Mouse (Mus musculus): ENCODE data around the gene Myo1d.
A peak's percentile ranks its signal among the peaks of the same experiment; 100 is the strongest.

The Myo1d gene

GRCm38 (mm10) chr11:80550264-80550663 is 229.6 kb downstream of the Myo1d start:
- no peak for DNase-seq (ENCODE audit: low read depth, low spot score)

- no peak for DNase-seq (ENCODE audit: low read depth, low spot score)
Observed at GRCm38 (mm10) chr11:80549854-80550253, 230.0 kb downstream of the Myo1d start.

GRCm38 (mm10) chr11:80546233-80546632 is 233.6 kb downstream of the Myo1d start:
- no peak for DNase-seq (ENCODE audit: low read depth, low spot score)

- peak; percentile 17 for DNase-seq (ENCODE audit: low read depth, low spot score)
Observed at GRCm38 (mm10) chr11:80539056-80539455, 240.8 kb downstream of the Myo1d start.

DNA sequence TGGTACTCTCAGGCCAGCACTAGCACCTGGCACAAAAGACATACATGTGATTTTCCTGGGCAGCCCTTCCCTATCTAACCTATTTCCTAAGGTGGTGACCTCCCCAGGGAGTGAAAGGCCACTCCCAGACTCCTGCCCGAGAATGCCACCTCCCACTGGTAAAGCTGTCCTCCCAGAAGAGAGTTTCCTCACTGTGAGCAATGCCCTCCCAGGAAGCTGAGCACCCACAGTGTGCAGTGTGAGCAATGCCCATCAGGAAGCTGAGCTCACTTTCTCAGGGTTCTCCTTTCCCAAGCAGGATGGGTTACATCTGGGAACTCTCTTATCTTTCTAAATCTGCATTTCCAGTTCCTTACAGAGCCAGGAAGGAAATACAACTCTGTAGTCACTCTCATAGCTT is 246.9 kb downstream of the Myo1d start:
- no peak for DNase-seq (ENCODE audit: low read depth, low spot score)

- DNase-seq (ENCODE audit: low read depth, low spot score): no peak
Observed at GRCm38 (mm10) chr11:80529149-80529548, 250.7 kb downstream of the Myo1d start.

DNA sequence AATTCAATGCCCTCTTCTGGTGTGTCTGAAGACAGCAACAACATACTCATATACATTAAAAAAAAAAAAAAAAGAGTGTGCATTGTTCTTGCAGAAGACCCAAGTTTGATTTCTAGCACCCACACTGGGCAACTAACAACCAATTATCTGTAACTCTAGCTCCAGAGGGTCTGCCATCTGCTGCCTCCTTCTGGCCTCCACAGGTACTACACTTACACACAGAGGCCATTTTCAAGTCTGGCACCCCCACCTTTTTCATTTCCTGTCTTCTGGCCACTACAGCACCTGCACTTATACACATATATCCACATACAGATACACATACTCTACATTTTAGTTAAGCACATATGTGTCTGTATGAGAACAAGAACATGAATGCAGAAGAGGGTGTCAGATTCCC is 252.1 kb downstream of the Myo1d start:
- DNase-seq (ENCODE audit: low read depth, low spot score): peak; percentile 45

- no peak for DNase-seq (ENCODE audit: low read depth, low spot score)
Observed at GRCm38 (mm10) chr11:80524213-80524612, 255.6 kb downstream of the Myo1d start.

DNA sequence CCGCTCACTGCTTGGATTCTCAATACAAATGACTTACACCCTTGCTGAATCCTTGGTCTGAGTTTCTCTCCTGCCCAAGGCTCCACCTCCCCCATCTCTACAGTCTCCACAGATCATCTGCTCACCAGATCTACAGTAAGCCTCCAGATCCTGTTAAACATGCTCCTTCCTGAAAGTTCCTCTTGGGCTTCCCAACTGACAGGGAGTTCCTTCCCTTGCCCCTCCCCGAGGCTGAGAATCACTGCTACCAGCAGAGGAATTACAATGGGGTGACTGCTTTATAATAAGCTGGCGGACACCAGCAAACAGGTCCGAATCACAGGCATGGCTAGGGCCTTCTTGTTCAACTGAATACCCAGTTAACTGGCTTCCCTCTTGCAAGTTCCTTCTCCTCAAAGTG is 256.4 kb downstream of the Myo1d start:
- no peak for DNase-seq (ENCODE audit: low read depth, low spot score)

DNA sequence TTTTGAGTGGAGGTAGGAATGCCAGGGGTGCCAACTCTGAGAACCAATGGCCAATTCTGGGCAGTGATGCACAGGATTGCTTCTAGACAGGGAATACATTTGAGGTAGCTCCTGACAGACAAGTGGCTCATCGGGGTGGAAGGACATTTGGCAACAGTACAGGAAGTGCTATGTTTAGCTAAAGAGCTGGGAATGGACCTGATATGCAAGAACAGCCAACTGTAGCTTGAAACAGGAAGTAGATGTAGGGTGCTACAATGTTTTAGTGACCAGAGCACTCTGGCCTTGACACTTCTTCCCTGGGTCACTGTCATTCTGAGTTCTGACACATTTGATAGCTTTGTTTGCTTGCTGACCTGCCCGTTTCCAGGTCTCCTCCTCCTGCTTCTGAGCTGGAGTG is 257.0 kb downstream of the Myo1d start:
- DNase-seq (ENCODE audit: low read depth, low spot score): no peak

DNA sequence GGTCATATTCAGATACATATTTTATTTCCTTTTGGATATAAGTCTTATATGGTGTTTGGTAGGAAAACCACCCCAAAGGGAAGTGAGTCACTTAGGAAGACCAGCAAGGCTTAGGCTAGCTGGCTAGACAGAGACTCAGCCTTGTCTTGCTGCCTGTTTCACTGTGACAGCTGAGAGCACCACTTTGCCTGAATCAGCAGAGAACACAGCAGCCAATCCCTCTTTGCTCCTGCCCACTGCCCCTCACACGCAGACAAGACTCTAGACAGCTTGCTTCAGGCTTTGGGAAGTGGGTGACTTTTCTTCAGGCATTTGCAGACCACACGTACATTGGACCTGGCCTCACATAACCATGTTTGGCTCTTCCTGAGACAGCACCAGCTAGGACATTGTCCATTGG is 258.7 kb downstream of the Myo1d start:
- DNase-seq (ENCODE audit: low read depth, low spot score): no peak

DNA sequence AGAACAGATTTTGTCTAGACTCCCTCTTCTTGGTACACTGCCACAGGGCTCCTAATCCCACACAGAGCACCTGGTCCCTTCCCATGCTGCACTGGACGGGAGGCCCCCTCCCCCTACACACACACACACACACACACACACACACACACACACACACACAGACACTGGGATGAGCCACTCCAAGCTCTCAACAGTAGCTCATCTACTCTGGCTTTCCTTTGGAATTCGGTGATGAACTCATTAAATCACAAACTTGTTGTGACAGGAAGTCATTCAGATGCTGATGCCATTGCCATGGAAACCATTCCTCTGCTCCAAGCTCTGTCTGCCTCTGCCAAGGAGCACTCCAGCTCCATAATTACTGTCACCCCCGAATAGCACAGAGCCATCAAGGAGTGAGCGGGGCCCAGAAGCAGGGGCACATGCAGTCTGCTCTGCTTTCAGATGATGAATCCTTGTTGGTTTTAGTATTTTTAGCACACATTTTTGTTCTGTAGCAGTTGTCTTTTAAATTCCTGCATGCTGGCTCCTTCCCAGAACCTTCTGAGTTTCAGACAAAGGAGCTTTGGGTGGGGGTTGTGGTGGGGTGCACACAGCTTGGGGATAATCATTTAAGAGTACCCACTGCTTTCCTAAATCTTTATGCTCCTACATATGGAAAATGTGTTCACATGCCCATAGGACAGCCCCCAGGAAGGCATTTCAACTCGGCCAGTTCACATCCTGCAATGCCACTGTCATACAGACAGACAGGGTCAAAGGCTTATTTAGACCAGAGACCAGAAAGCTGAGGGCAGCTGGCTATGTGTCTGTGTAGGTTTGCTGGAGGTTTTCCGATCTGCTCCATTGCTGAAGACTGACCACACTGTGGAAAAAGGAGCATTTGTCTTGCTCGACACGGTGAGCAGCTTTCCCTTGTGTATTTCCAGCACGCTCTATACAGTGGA is 261.1 kb downstream of the Myo1d start:
- DNase-seq (ENCODE audit: low read depth, low spot score): peak; percentile 91

GRCm38 (mm10) chr11:80515895-80516294 is 263.9 kb downstream of the Myo1d start:
- DNase-seq (ENCODE audit: low read depth, low spot score): no peak

DNA sequence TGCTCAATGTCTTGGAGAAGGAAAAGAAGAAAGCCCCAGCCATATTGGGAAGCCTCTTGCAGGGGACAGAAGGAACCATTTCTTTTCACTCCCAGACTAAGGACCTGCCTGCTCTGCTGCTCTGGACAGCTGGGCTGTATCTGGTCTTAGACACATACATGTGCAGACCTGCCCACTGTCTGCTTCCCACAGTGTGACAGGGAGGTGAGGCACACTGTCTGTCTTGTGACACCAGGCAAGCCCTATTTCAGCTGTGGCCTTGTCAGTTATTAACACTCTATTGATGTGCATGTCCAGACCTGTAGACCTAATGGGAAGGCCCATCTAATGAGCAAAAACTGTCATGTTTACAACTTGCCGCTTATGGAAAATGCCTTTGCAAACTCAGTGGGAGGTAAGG is 264.5 kb downstream of the Myo1d start:
- no peak for DNase-seq (ENCODE audit: low read depth, low spot score)

DNA sequence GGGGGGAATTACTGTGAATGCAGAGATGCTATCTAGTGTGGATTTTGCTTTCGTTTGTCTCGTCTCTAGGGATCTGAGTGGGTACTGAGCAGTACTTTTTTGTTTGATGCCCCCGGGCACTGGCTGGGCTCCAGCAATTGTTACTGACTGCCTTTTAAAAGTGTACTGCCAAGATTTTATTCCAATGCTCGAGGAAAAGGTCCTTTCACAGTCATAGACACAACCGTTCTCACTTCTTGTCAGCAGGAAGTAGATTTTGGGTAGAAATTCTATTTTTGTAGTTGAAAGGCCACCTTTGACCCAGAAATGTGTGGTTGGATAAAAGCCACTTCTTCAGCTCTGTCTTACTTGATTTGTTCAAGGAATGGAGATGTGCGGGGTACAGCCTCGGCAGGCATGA is 266.0 kb downstream of the Myo1d start:
- DNase-seq (ENCODE audit: low read depth, low spot score): no peak

DNA sequence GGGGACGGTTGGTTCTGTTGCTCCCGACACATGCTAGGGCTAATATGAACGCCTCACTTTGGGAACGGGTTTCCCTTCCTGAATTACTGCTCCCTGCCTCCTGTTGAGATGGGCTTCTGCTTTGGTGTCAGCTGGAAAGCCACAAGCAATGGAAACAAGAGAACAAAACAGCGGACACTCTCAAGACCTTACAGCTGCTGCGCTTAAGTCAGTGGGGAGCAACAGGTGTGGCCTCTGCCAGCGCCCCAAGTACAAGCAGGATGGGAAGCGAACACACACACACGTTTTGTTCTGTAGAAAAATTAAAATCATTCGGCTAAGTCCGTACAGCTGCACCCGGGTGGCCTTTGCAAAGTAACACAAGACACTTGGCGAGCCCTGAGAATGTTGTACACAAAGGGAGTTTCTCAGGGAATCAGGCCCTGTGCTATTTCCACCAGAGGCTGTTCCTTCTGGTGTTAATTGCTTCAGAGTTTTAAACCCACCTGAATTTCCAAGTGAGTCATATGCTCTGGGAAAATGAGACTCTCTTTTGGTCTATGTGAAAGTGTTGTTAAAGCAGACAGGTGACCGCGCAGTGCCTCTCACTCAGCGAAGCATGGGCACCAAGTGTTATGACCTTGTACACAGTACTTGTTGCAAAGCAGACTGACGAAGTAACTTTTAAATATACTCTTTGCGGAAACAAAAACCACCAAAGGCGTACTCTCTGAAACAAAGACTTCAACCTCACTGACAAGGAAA is 267.3 kb downstream of the Myo1d start:
- DNase-seq (ENCODE audit: low read depth, low spot score): no peak

DNA sequence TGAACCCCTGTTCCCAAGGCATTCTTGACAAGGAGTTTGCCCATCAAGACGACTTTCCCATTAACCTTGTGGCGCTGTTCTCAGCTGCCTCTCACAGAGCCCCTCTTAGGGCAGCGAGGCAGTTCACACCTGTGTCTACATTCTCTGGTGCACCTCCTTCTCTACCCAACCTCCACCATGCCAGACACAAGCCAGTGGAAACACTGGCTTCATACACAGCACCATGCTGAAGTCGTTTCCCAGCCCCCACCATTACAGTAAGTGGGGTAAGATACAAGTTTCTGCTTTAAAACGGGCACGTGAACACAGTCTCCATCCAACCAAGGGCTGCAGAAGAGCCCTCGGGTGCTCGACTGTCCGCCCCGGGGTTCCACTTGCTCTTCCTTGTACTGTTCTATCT is 269.7 kb downstream of the Myo1d start:
- DNase-seq (ENCODE audit: low read depth, low spot score): no peak

GRCm38 (mm10) chr11:80509176-80509506 is 270.7 kb downstream of the Myo1d start:
- no peak for DNase-seq (ENCODE audit: low read depth, low spot score)

DNA sequence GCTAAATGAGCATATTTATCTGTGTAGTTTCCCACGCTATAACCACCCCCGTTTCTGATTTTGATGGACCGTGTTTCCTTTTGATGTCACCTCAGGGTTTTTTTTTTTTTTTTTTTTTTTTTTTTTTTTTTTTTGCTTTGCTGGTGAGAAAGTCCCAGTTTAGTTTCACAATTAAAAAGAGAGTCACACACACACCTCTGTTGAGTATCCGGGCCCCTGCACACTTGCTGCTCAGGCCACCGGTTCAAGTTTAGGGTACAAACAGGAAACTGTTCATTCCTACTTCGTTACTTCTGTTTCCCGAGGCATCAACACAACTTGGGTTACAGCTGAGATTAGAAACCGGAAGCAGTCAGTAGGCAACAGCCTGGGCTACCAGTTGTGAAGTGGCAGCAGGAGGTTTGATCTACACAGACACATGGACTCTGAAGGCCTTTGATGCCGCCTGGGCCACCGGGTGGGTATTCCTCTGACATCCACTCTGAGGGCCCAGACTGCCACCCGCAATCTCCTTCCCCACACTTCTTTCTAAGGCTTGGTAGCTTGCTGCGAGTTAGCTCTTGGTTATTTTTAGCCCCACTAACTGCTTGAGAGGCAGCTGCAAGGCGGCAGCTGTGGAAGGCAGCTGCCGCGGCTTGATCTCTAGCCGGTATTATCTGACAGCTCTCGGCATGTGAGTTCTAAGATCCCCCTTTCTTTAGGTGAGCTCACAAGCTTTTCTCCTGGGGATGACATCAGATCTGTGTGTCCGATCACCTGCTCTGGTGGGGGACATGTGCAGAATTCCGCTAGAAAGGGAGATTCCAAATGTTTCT is 271.3 kb downstream of the Myo1d start:
- DNase-seq (ENCODE audit: low read depth, low spot score): no peak

GRCm38 (mm10) chr11:80507791-80508190 is 272.0 kb downstream of the Myo1d start:
- DNase-seq (ENCODE audit: low read depth, low spot score): no peak

- no peak for DNase-seq (ENCODE audit: low read depth, low spot score)
Observed at GRCm38 (mm10) chr11:80506483-80506882, 273.3 kb downstream of the Myo1d start.

- no peak for DNase-seq (ENCODE audit: low read depth, low spot score)
Observed at GRCm38 (mm10) chr11:80505581-80505980, 274.2 kb downstream of the Myo1d start.

Data from R1 (cell line).